Mouse (Mus musculus): ENCODE results near the gene Mtmr11. TPM values are rescaled to one million over a fixed set of nuclear protein-coding genes. Genes with fewer than 3 reads are reported as not detected.

Gene Mtmr11
- polyA plus RNA-seq, 1 experiment from 2014 or later = 16.0 TPM

DNA sequence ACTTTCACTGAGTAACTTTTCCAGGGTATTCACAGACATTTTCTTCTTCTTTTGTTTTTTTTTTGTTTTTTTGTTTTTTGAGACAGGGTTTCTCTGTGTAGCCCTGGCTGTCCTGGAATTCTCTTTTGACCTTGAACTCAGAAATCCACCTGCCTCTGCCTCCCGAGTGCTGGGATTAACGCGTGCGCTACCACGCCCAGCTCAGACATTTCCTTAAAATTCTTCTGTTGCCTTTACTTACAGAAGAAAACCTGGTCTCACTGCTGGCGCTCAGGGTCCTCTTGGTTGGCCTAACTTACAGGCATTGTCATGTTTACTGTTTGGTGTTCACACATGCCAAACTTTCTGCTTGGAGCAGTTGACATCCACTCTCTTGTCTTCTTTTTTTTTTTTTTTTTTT, 13.4 kb downstream of the Mtmr11 start:
- no peak for ATAC-seq (ENCODE audit: low FRiP score)
- H3K4me3 ChIP-seq (ENCODE audit: low read depth, low read length) = no peak overlapping the region
- no peak overlapping the region for H3K4me2 ChIP-seq (replicated peaks; ENCODE audit: low read depth, low read length)
- H3K9me3 ChIP-seq (ENCODE audit: control insufficient read depth, low read length) = no peaks in the 10 kb centered on the region
- H3K9ac ChIP-seq (ENCODE audit: low read depth, low read length) = no peak overlapping the region
- no peak overlapping the region for H3K27ac ChIP-seq (ENCODE audit: low read depth, low read length)
- peaks cover 4% of the 10 kb centered on the region; the same call in 1 of the 2 replicates for H3K4me1 ChIP-seq (replicated peaks; ENCODE audit: control insufficient read depth, insufficient read depth, low read length)
- WGBS = 94% methylated on average over 6 of the region's 6 CpGs
- no peaks in the 10 kb centered on the region for H3K27me3 ChIP-seq (ENCODE audit: control insufficient read depth, insufficient read depth, low read length)
- no peak for DNase-seq (ENCODE audit: low spot score)
- H3K36me3 ChIP-seq (ENCODE audit: control insufficient read depth, insufficient read depth, low read length) = peaks cover 9% of the 10 kb centered on the region

DNA sequence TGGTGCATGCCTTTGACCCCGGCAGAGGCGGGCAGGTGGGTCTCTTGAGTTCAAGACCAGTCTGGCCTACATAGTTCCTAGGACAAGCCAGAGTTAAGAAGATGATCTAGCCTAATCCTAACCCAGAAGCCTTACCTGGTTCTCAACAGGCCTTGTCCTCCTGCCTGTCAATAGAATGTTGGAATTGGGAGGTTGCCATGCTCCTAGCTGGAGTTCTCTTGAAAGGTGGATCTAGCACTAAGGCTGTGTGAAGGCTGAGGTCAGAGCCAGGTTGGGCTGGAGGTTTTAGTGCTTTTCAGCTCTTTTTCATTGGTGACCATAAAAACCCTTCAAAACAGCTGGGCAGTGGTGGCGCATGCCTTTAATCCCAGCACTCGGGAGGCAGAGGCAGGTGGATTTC, 16.6 kb downstream of the Mtmr11 start:
- DNase-seq (ENCODE audit: low spot score) = no peak
- Histone ChIP-seq H3K9me3 (ENCODE audit: control insufficient read depth, low read length) (no peaks in the 10 kb centered on the region), H3K36me3 (ENCODE audit: control insufficient read depth, insufficient read depth, low read length) (peaks cover 9% of the 10 kb centered on the region), H3K27ac (ENCODE audit: low read depth, low read length) (no peak overlapping the region), H3K4me3 (ENCODE audit: low read depth, low read length) (no peak overlapping the region), H3K4me1 (replicated peaks; ENCODE audit: control insufficient read depth, insufficient read depth, low read length) (peaks cover 11% of the 10 kb centered on the region; the same call in 1 of the 2 replicates), H3K9ac (ENCODE audit: low read depth, low read length) (no peak overlapping the region), H3K27me3 (ENCODE audit: control insufficient read depth, insufficient read depth, low read length) (0 out of 2 replicates have a peak, but pooled peaks cover 2% of the 10 kb centered on the region), H3K4me2 (replicated peaks; ENCODE audit: low read depth, low read length) (no peak overlapping the region)
- WGBS = 90% methylated on average over 4 of the region's 4 CpGs
- no peak for ATAC-seq (ENCODE audit: low FRiP score)

DNA sequence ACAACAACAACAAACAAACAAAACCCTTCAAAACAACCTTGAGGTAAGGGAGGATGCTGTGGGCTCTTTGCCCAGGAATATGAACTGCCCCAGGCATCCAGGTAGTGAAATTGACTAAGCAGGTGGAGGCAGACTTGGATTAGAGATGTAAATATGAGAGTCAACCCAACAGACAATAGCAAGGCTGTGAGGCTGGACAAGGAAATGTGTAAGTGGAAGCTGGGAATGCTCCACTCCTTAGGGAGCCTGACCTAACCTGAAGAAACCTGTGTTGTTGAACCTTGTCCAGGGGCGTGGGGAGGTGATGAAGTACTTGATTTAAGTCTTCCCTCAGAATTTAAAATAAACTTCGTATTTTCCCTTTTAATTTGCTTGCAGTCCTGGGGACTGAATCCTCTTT, 17.1 kb downstream of the Mtmr11 start:
- DNase-seq (ENCODE audit: low spot score) (no peak), ATAC-seq (ENCODE audit: low FRiP score) (no peak)
- Histone ChIP-seq H3K36me3 (ENCODE audit: control insufficient read depth, insufficient read depth, low read length) (peaks cover 9% of the 10 kb centered on the region), H3K9me3 (ENCODE audit: control insufficient read depth, low read length) (no peaks in the 10 kb centered on the region), H3K4me3 (ENCODE audit: low read depth, low read length) (no peak overlapping the region), H3K4me2 (replicated peaks; ENCODE audit: low read depth, low read length) (no peak overlapping the region), H3K9ac (ENCODE audit: low read depth, low read length) (no peak overlapping the region), H3K27me3 (ENCODE audit: control insufficient read depth, insufficient read depth, low read length) (0 out of 2 replicates have a peak, but pooled peaks cover 2% of the 10 kb centered on the region), H3K27ac (ENCODE audit: low read depth, low read length) (no peak overlapping the region), H3K4me1 (replicated peaks; ENCODE audit: control insufficient read depth, insufficient read depth, low read length) (peaks cover 11% of the 10 kb centered on the region; the same call in 1 of the 2 replicates)
- 86% methylated on average over 2 of the region's 2 CpGs for WGBS

DNA sequence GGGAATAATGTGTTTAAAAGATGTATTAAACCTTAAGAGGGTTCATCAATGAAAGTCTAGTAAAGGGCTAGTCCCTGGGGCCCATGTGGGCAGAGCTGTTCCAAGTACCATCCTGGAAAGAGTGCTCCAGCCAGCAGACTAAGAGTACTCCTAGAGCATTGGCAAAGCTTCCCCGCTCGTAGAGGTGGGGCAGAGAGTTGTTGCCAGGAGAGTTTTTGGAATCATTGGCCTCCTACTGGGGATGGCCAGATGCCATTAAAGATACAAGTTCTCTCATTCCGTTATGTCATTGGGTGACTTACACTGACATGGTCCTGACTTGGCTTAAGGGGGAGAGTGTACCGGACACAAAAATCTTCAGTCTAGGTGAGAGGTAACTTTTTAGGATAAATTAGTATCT, 17.7 kb downstream of the Mtmr11 start:
- no peak overlapping the region for H3K4me3 ChIP-seq (ENCODE audit: low read depth, low read length)
- H3K4me2 ChIP-seq (replicated peaks; ENCODE audit: low read depth, low read length) = no peak overlapping the region
- no peaks in the 10 kb centered on the region for H3K9me3 ChIP-seq (ENCODE audit: control insufficient read depth, low read length)
- no peak overlapping the region for H3K9ac ChIP-seq (ENCODE audit: low read depth, low read length)
- H3K4me1 ChIP-seq (replicated peaks; ENCODE audit: control insufficient read depth, insufficient read depth, low read length) = peaks cover 9% of the 10 kb centered on the region; the same call in 1 of the 2 replicates
- no peak overlapping the region for H3K27ac ChIP-seq (ENCODE audit: low read depth, low read length)
- DNase-seq (ENCODE audit: low spot score) (no peak), ATAC-seq (ENCODE audit: low FRiP score) (no peak)
- H3K36me3 ChIP-seq (ENCODE audit: control insufficient read depth, insufficient read depth, low read length) = peaks cover 9% of the 10 kb centered on the region
- 68% methylated on average over 4 of the region's 4 CpGs for WGBS
- 0 out of 2 replicates have a peak, but pooled peaks cover 2% of the 10 kb centered on the region for H3K27me3 ChIP-seq (ENCODE audit: control insufficient read depth, insufficient read depth, low read length)

DNA sequence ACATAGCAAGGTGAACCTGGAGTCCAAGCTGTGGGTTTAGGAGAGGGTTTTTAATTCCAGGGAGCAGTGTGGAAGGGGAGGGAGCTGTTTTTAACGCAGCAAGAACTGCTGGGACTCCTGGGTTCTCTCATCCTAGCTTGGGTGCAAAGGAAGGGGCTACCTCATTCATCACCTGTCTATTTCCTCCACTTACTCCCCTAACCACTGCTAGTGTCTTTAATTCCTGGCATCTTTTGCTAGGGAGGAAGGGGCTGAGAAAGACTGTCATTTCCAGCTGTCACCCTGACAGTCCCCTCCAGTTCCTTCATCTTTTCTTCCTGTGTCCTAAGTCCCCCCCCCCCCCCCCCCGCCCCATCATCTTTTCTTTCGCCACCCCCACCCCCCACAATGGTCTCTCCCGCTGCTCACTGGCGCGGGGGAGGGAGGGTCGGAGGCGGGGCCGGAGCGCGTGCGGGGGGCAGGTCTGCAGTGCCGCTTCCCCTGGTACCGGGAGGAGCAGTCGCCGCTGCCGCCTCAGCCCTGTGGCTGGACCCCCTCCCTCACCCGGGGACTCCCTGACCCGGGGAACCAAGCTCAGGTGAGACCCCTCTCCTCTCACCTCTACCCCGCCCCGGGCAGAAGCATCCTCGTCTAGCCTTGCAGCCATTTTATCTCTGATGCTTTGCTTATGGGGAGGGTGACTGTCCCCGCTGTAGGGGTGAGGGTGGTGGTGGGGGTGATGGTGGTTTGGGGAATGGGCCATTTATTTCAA, 19.1 kb downstream of the Mtmr11 start, which contains the start of gene Sv2a:
TSS of gene Sv2a (plus strand) at position 425 of the 751 bp plus-strand sequence.
- H3K27me3 ChIP-seq (ENCODE audit: control insufficient read depth, insufficient read depth, low read length) = 0 out of 2 replicates have a peak, but pooled peaks cover 2% of the 10 kb centered on the region
- ATAC-seq (ENCODE audit: low FRiP score) (peak; percentile 67), DNase-seq (ENCODE audit: low spot score) (peak; percentile 51)
- peak within 1 kb of the TSS; percentile 60 for H3K9ac ChIP-seq (ENCODE audit: low read depth, low read length)
- H3K36me3 ChIP-seq (ENCODE audit: control insufficient read depth, insufficient read depth, low read length) = peaks cover 5% of the 10 kb centered on the region
- H3K4me3 ChIP-seq (ENCODE audit: low read depth, low read length) = peak within 1 kb of the TSS; percentile 51
- no peaks in the 10 kb centered on the region for H3K9me3 ChIP-seq (ENCODE audit: control insufficient read depth, low read length)
- peaks cover 9% of the 10 kb centered on the region; the same call in 1 of the 2 replicates for H3K4me1 ChIP-seq (replicated peaks; ENCODE audit: control insufficient read depth, insufficient read depth, low read length)
- 0% methylated on average over 12 of the region's 23 CpGs for WGBS
- no peak within 1 kb of the TSS; the same call in 1 of the 2 replicates for H3K27ac ChIP-seq (ENCODE audit: low read depth, low read length)
- peak within 1 kb of the TSS; percentile 74 for H3K4me2 ChIP-seq (replicated peaks; ENCODE audit: low read depth, low read length)

DNA sequence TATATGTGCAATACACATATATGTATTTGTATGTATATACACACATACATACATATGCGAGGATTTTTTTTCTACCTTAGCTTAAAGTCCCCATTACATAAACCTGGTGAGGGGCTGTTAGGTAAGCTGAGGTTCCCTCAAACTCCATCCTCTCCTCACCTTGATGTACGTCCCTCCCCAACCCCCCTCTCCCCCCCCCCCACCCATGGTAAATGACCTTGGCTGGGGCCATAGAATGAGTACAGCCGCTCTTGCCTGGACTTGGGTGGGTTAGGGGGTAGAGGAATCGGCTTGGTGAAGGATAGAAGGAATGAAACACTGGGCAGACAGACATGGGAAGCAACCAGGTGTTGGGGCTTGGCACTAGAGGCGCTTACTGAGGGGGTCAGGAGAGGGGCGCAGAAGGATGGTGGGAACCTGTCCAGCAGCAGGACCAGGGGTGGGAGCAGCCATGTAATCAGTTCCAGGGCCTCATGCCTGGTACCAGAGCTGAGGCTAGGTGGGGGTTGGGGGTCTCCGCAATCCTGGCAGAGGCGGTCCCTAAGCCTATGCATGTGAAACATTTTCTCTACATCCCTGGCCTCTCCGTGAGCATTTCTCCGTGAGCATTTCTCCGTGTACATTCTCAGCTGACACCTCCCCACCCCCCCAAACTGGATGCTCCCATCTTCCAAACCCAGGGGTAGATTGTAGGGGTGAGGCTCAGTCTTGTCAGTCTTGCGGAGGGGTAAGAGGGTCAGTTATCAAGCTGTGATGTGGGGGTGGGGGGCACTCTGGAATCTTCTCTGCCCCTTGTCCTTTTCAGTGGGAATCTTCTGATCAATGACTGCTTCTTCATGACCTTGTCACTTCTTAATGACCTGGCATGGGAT, 19.9 kb downstream of the Mtmr11 start:
- WGBS = 39% methylated on average over 12 of the region's 12 CpGs
- H3K36me3 ChIP-seq (ENCODE audit: control insufficient read depth, insufficient read depth, low read length) = no peaks in the 10 kb centered on the region; the same call in 1 of the 2 replicates
- H3K27ac ChIP-seq (ENCODE audit: low read depth, low read length) = no peak overlapping the region
- peak; percentile 55 for ATAC-seq (ENCODE audit: low FRiP score)
- peak overlapping the region; percentile 60 for H3K9ac ChIP-seq (ENCODE audit: low read depth, low read length)
- peak overlapping the region; percentile 51 for H3K4me3 ChIP-seq (ENCODE audit: low read depth, low read length)
- H3K9me3 ChIP-seq (ENCODE audit: control insufficient read depth, low read length) = no peaks in the 10 kb centered on the region
- 0 out of 2 replicates have a peak, but pooled peaks cover 2% of the 10 kb centered on the region for H3K27me3 ChIP-seq (ENCODE audit: control insufficient read depth, insufficient read depth, low read length)
- H3K4me1 ChIP-seq (replicated peaks; ENCODE audit: control insufficient read depth, insufficient read depth, low read length) = peaks cover 9% of the 10 kb centered on the region; the same call in 1 of the 2 replicates
- peak overlapping the region; percentile 74 for H3K4me2 ChIP-seq (replicated peaks; ENCODE audit: low read depth, low read length)
- no peak for DNase-seq (ENCODE audit: low spot score)

DNA sequence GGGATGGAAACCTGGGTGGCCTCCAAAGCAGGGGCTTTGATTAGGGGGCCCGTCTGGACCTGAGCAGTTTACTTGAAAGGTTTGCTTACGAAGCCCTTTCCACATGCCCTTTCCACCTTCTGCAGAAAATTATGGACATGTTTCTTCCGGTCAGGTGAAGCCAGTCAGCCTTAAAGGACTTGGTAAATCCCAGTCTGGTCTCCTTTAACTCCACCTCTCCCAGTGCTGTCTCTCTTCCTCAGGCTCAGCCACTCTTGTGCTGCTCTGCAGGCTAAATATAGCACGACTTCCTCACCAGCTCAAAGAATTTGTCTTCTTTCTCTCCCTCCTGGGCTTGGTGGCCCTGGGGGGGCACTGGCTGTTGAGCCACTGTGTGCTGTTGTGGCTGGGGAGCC, 20.6 kb downstream of the Mtmr11 start:
- Histone ChIP-seq H3K9ac (ENCODE audit: low read depth, low read length) (no peak overlapping the region), H3K36me3 (ENCODE audit: control insufficient read depth, insufficient read depth, low read length) (no peaks in the 10 kb centered on the region; the same call in 1 of the 2 replicates), H3K27me3 (ENCODE audit: control insufficient read depth, insufficient read depth, low read length) (0 out of 2 replicates have a peak, but pooled peaks cover 2% of the 10 kb centered on the region), H3K4me2 (replicated peaks; ENCODE audit: low read depth, low read length) (no peak overlapping the region), H3K4me1 (replicated peaks; ENCODE audit: control insufficient read depth, insufficient read depth, low read length) (peaks cover 9% of the 10 kb centered on the region; the same call in 1 of the 2 replicates), H3K27ac (ENCODE audit: low read depth, low read length) (no peak overlapping the region), H3K4me3 (ENCODE audit: low read depth, low read length) (no peak overlapping the region), H3K9me3 (ENCODE audit: control insufficient read depth, low read length) (no peaks in the 10 kb centered on the region)
- DNase-seq (ENCODE audit: low spot score) = no peak
- 34% methylated on average over 4 of the region's 4 CpGs for WGBS
- no peak for ATAC-seq (ENCODE audit: low FRiP score)

DNA sequence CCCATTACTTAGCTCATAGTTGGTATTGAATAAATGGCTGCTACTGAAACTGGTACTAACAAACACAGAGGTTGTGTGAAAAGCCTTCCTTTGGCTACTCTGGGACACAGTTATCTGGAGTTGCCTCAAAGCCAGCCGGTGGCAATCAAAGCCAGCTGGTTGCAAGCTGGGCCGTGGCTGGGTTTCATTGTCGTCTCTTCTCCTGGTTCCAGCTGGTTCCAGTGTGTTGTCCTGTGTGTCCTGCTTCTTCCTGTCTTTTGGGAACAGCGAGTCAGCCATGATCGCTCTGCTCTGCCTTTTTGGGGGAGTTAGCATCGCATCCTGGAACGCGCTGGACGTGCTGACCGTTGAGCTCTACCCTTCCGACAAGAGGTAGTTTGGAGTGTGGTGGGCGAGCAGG, 31.2 kb downstream of the Mtmr11 start:
- ATAC-seq (ENCODE audit: low FRiP score) (no peak), DNase-seq (ENCODE audit: low spot score) (no peak)
- no peaks in the 10 kb centered on the region for H3K27me3 ChIP-seq (ENCODE audit: control insufficient read depth, insufficient read depth, low read length)
- no peak overlapping the region for H3K27ac ChIP-seq (ENCODE audit: low read depth, low read length)
- WGBS = 66% methylated on average over 12 of the region's 12 CpGs
- no peak overlapping the region for H3K9ac ChIP-seq (ENCODE audit: low read depth, low read length)
- no peaks in the 10 kb centered on the region for H3K36me3 ChIP-seq (ENCODE audit: control insufficient read depth, insufficient read depth, low read length)
- H3K4me1 ChIP-seq (replicated peaks; ENCODE audit: control insufficient read depth, insufficient read depth, low read length) = peaks cover 4% of the 10 kb centered on the region; the same call in 1 of the 2 replicates
- H3K4me2 ChIP-seq (replicated peaks; ENCODE audit: low read depth, low read length) = no peak overlapping the region
- no peak overlapping the region for H3K4me3 ChIP-seq (ENCODE audit: low read depth, low read length)
- no peaks in the 10 kb centered on the region for H3K9me3 ChIP-seq (ENCODE audit: control insufficient read depth, low read length)

All from hindbrain, embryonic 11.5 days (tissue).